Mouse (Mus musculus): Measurements from ENCODE around the gene Sdhc. TPM values are rescaled to one million over a fixed set of nuclear protein-coding genes. Genes with fewer than 3 reads are reported as not detected.
"Not testable (repeated sequence)": the region's sequence is repeated elsewhere in the genome, so short reads cannot be mapped to it uniquely, and the experiment has no call there.

The Sdhc gene
- polyA plus RNA-seq, 1 experiment from 2014 or later = 334 TPM

- no peaks in the 10 kb centered on the region for H3K4me1 ChIP-seq (ENCODE audit: control insufficient read depth, insufficient read depth, low read length)
- peak overlapping the region; percentile 56 for H3K9ac ChIP-seq (replicated peaks; ENCODE audit: low read depth, low read length)
- no peak overlapping the region for H3K27ac ChIP-seq (ENCODE audit: low read depth, low read length)
- H3K36me3 ChIP-seq (ENCODE audit: control insufficient read depth, insufficient read depth, low read length) = no peaks in the 10 kb centered on the region
- peaks cover 9% of the 10 kb centered on the region for H3K27me3 ChIP-seq (ENCODE audit: control insufficient read depth, insufficient read depth, low read length)
- WGBS = under 1% methylated on average over 26 of the region's 26 CpGs
- H3K4me3 ChIP-seq (ENCODE audit: low read depth, low read length) = peak overlapping the region; percentile 42
- peak overlapping the region; percentile 78 for H3K4me2 ChIP-seq (ENCODE audit: low read depth, low read length)
- ATAC-seq (ENCODE audit: low read depth) = no peak
- no peaks in the 10 kb centered on the region for H3K9me3 ChIP-seq (ENCODE audit: control insufficient read depth, low read length)
These were observed 64.7 kb downstream of the Sdhc start for GRCm38 (mm10) chr1:171085718-171086117.

GRCm38 (mm10) chr1:171081512-171082231, 68.7 kb downstream of the Sdhc start:
- not testable (repeated sequence) for H3K36me3 ChIP-seq (ENCODE audit: control insufficient read depth, insufficient read depth, low read length); H3K9me3 ChIP-seq (ENCODE audit: control insufficient read depth, low read length); H3K27ac ChIP-seq (ENCODE audit: low read depth, low read length); H3K4me3 ChIP-seq (ENCODE audit: low read depth, low read length); H3K9ac ChIP-seq (replicated peaks; ENCODE audit: low read depth, low read length); H3K4me2 ChIP-seq (ENCODE audit: low read depth, low read length); H3K4me1 ChIP-seq (ENCODE audit: control insufficient read depth, insufficient read depth, low read length)
- peaks cover 11% of the 10 kb centered on the region for H3K27me3 ChIP-seq (ENCODE audit: control insufficient read depth, insufficient read depth, low read length)
- WGBS = 31% methylated on average over 9 of the region's 17 CpGs
- peak; percentile 23; the same call in 1 of the 2 replicates for ATAC-seq (ENCODE audit: low read depth)

GRCm38 (mm10) chr1:171079825-171080224, 70.6 kb downstream of the Sdhc start:
- not testable (repeated sequence) for H3K27me3 ChIP-seq (ENCODE audit: control insufficient read depth, insufficient read depth, low read length); H3K36me3 ChIP-seq (ENCODE audit: control insufficient read depth, insufficient read depth, low read length); H3K9ac ChIP-seq (replicated peaks; ENCODE audit: low read depth, low read length); H3K4me1 ChIP-seq (ENCODE audit: control insufficient read depth, insufficient read depth, low read length); H3K9me3 ChIP-seq (ENCODE audit: control insufficient read depth, low read length); H3K4me3 ChIP-seq (ENCODE audit: low read depth, low read length); H3K4me2 ChIP-seq (ENCODE audit: low read depth, low read length); H3K27ac ChIP-seq (ENCODE audit: low read depth, low read length)
- ATAC-seq (ENCODE audit: low read depth) = peak; percentile 36
- no CpG with 5 or more reads among the region's 43 CpGs for WGBS

GRCm38 (mm10) chr1:171079345-171079744, 71.1 kb downstream of the Sdhc start:
- not testable (repeated sequence) for H3K27ac ChIP-seq (ENCODE audit: low read depth, low read length); H3K36me3 ChIP-seq (ENCODE audit: control insufficient read depth, insufficient read depth, low read length); H3K4me3 ChIP-seq (ENCODE audit: low read depth, low read length); H3K4me2 ChIP-seq (ENCODE audit: low read depth, low read length); H3K4me1 ChIP-seq (ENCODE audit: control insufficient read depth, insufficient read depth, low read length); H3K9ac ChIP-seq (replicated peaks; ENCODE audit: low read depth, low read length); H3K27me3 ChIP-seq (ENCODE audit: control insufficient read depth, insufficient read depth, low read length); H3K9me3 ChIP-seq (ENCODE audit: control insufficient read depth, low read length)
- ATAC-seq (ENCODE audit: low read depth) = peak; percentile 33
- 0% methylated on average over 1 of the region's 35 CpGs for WGBS

GRCm38 (mm10) chr1:171078419-171078818, 72.0 kb downstream of the Sdhc start:
- not testable (repeated sequence) for H3K4me2 ChIP-seq (ENCODE audit: low read depth, low read length); H3K4me1 ChIP-seq (ENCODE audit: control insufficient read depth, insufficient read depth, low read length); H3K9ac ChIP-seq (replicated peaks; ENCODE audit: low read depth, low read length); H3K4me3 ChIP-seq (ENCODE audit: low read depth, low read length); ATAC-seq (ENCODE audit: low read depth); H3K27me3 ChIP-seq (ENCODE audit: control insufficient read depth, insufficient read depth, low read length); H3K9me3 ChIP-seq (ENCODE audit: control insufficient read depth, low read length); H3K36me3 ChIP-seq (ENCODE audit: control insufficient read depth, insufficient read depth, low read length); H3K27ac ChIP-seq (ENCODE audit: low read depth, low read length)
- WGBS = 23% methylated on average over 11 of the region's 12 CpGs

- H3K4me1 ChIP-seq (ENCODE audit: control insufficient read depth, insufficient read depth, low read length); H3K9me3 ChIP-seq (ENCODE audit: control insufficient read depth, low read length): not testable (repeated sequence)
These were observed 72.4 kb downstream of the Sdhc start for GRCm38 (mm10) chr1:171077955-171078354.

GRCm38 (mm10) chr1:171077192-171077591, 73.2 kb downstream of the Sdhc start:
- H3K4me2 ChIP-seq (ENCODE audit: low read depth, low read length); ATAC-seq (ENCODE audit: low read depth); H3K9me3 ChIP-seq (ENCODE audit: control insufficient read depth, low read length); H3K9ac ChIP-seq (replicated peaks; ENCODE audit: low read depth, low read length); H3K27me3 ChIP-seq (ENCODE audit: control insufficient read depth, insufficient read depth, low read length); H3K4me1 ChIP-seq (ENCODE audit: control insufficient read depth, insufficient read depth, low read length); H3K4me3 ChIP-seq (ENCODE audit: low read depth, low read length); H3K36me3 ChIP-seq (ENCODE audit: control insufficient read depth, insufficient read depth, low read length); H3K27ac ChIP-seq (ENCODE audit: low read depth, low read length): not testable (repeated sequence)
- 38% methylated on average over 5 of the region's 5 CpGs for WGBS

More at GRCm38 (mm10) chr1:171077955-171078354, 72.4 kb downstream of the Sdhc start:
- not testable (repeated sequence) for H3K27me3 ChIP-seq (ENCODE audit: control insufficient read depth, insufficient read depth, low read length); H3K27ac ChIP-seq (ENCODE audit: low read depth, low read length); H3K4me3 ChIP-seq (ENCODE audit: low read depth, low read length); H3K9ac ChIP-seq (replicated peaks; ENCODE audit: low read depth, low read length); H3K36me3 ChIP-seq (ENCODE audit: control insufficient read depth, insufficient read depth, low read length)
- 0 out of 2 replicates have a peak overlapping the region, but pooled peaks have one; percentile 26 for H3K4me2 ChIP-seq (ENCODE audit: low read depth, low read length)
- 5% methylated on average over 16 of the region's 27 CpGs for WGBS
- peak; percentile 21; the same call in 1 of the 2 replicates for ATAC-seq (ENCODE audit: low read depth)

Small RNA genes lying within 50 kb of the gene (microRNA-seq; reads per million reads assigned to microRNA genes)
- gene Gm27844 = not detected

Other genes starting within 250 kb of the Sdhc start
- gene Fcrlb, start 237.7 kb downstream of the Sdhc start, polyA plus RNA-seq (2014; fragmentation: Nextera tagmentation; extraction: Ambion mirVana) = 0.70 and 1.2 TPM in 2 replicates
- not detected in 2 replicates for gene Fcrla, start 223.0 kb downstream of the Sdhc start, polyA plus RNA-seq (2014; fragmentation: Nextera tagmentation; extraction: Ambion mirVana)
- 0.20 and 0.75 TPM in 2 replicates for gene Fcgr2b, start 174.1 kb downstream of the Sdhc start, polyA plus RNA-seq (2014; fragmentation: Nextera tagmentation; extraction: Ambion mirVana)
- 0.49 TPM in 1 of 2 replicates, not detected in the other for gene Fcgr4, start 131.7 kb downstream of the Sdhc start, polyA plus RNA-seq (2014; fragmentation: Nextera tagmentation; extraction: Ambion mirVana)
- 5.5 and 8.8 TPM in 2 replicates for gene Fcgr3, start 85.7 kb downstream of the Sdhc start, polyA plus RNA-seq (2014; fragmentation: Nextera tagmentation; extraction: Ambion mirVana)
- gene Cfap126, start 36.7 kb downstream of the Sdhc start, polyA plus RNA-seq (2014; fragmentation: Nextera tagmentation; extraction: Ambion mirVana) = 2.4 and 5.0 TPM in 2 replicates
- gene Mpz, start 108 bp upstream of the Sdhc start, polyA plus RNA-seq (2014; fragmentation: Nextera tagmentation; extraction: Ambion mirVana) = 11.8 TPM in 1 of 2 replicates, not detected in the other
- gene Pcp4l1, start 45.7 kb upstream of the Sdhc start, polyA plus RNA-seq (2014; fragmentation: Nextera tagmentation; extraction: Ambion mirVana) = 31.8 and 41.6 TPM in 2 replicates
- gene Nr1i3, start 63.4 kb upstream of the Sdhc start, polyA plus RNA-seq (2014; fragmentation: Nextera tagmentation; extraction: Ambion mirVana) = 0.20 and 0.32 TPM in 2 replicates
- 41.5 and 45.5 TPM in 2 replicates for gene Tomm40l, start 71.9 kb upstream of the Sdhc start, polyA plus RNA-seq (2014; fragmentation: Nextera tagmentation; extraction: Ambion mirVana)
- gene Apoa2, start 74.5 kb upstream of the Sdhc start, polyA plus RNA-seq (2014; fragmentation: Nextera tagmentation; extraction: Ambion mirVana) = 7.9 and 8.2 TPM in 2 replicates
- 10.2 and 33.2 TPM in 2 replicates for gene Fcer1g, start 83.8 kb upstream of the Sdhc start, polyA plus RNA-seq (2014; fragmentation: Nextera tagmentation; extraction: Ambion mirVana)
- gene Adamts4, start 99.8 kb upstream of the Sdhc start, polyA plus RNA-seq (2014; fragmentation: Nextera tagmentation; extraction: Ambion mirVana) = 1.3 and 2.6 TPM in 2 replicates
- gene Ndufs2, start 100.8 kb upstream of the Sdhc start, polyA plus RNA-seq (2014; fragmentation: Nextera tagmentation; extraction: Ambion mirVana) = 234 and 253 TPM in 2 replicates
- 96.5 and 98.1 TPM in 2 replicates for gene B4galt3, start 119.7 kb upstream of the Sdhc start, polyA plus RNA-seq (2014; fragmentation: Nextera tagmentation; extraction: Ambion mirVana)
- gene Ppox, start 130.6 kb upstream of the Sdhc start, polyA plus RNA-seq (2014; fragmentation: Nextera tagmentation; extraction: Ambion mirVana) = 49.2 and 51.2 TPM in 2 replicates
- gene Usp21, start 137.4 kb upstream of the Sdhc start, polyA plus RNA-seq (2014; fragmentation: Nextera tagmentation; extraction: Ambion mirVana) = 76.8 and 87.9 TPM in 2 replicates
- 116 and 124 TPM in 2 replicates for gene Ufc1, start 144.4 kb upstream of the Sdhc start, polyA plus RNA-seq (2014; fragmentation: Nextera tagmentation; extraction: Ambion mirVana)
- gene Dedd, start 178.5 kb upstream of the Sdhc start, polyA plus RNA-seq (2014; fragmentation: Nextera tagmentation; extraction: Ambion mirVana) = 48.0 and 49.7 TPM in 2 replicates
- 40.2 and 43.5 TPM in 2 replicates for gene Nit1, start 195.0 kb upstream of the Sdhc start, polyA plus RNA-seq (2014; fragmentation: Nextera tagmentation; extraction: Ambion mirVana)
- 58.1 and 67.6 TPM in 2 replicates for gene Pfdn2, start 195.1 kb upstream of the Sdhc start, polyA plus RNA-seq (2014; fragmentation: Nextera tagmentation; extraction: Ambion mirVana)
- gene Klhdc9, start 210.2 kb upstream of the Sdhc start, polyA plus RNA-seq (2014; fragmentation: Nextera tagmentation; extraction: Ambion mirVana) = 3.2 and 5.3 TPM in 2 replicates
- 2.2 and 2.8 TPM in 2 replicates for gene Nectin4, start 219.5 kb upstream of the Sdhc start, polyA plus RNA-seq (2014; fragmentation: Nextera tagmentation; extraction: Ambion mirVana)
- 0.25 and 0.61 TPM in 2 replicates for gene Arhgap30, start 238.4 kb upstream of the Sdhc start, polyA plus RNA-seq (2014; fragmentation: Nextera tagmentation; extraction: Ambion mirVana)